Mouse (Mus musculus) heart, postnatal 10 days (tissue): ENCODE measurements around the gene Myg1. TPM values are rescaled to one million over a fixed set of nuclear protein-coding genes. Genes with fewer than 3 reads are reported as not detected.
A peak's percentile ranks its signal among the peaks of the same experiment; 100 is the strongest.

Experiments used
- DNase-seq, 2 experiments: peaks; one replicate each; pipeline ENCODE4 v3.0.0; 2021
- intact Hi-C: fragments of 180-260 bp; cut with DNase I; formaldehyde crosslinking; loops from one replicate; pipeline ENCODE4 v1.15.1; 2025
- total RNA-seq, 2 experiments: library from RNA; stranded (reverse); gene quantifications; 2 replicates each; pipeline ENCODE4 v1.2.3; 2021

Myg1 gene
- total RNA-seq, 2 experiments from 2014 or later = 28.3 to 31.5 TPM

GRCm38 (mm10) chr15:102341580-102341979, 10.1 kb downstream of the Myg1 start:
- peak; percentile 42 to 75 for DNase-seq
- intact Hi-C loops = no loop called here

- DNase-seq = no peak
- intact Hi-C loops = no loop called here
Observed at GRCm38 (mm10) chr15:102344490-102344889, 13.0 kb downstream of the Myg1 start.

- DNase-seq = no peak
- intact Hi-C loops = no loop called here
Observed at GRCm38 (mm10) chr15:102346444-102346843, 14.9 kb downstream of the Myg1 start.

- intact Hi-C loops = loop anchor here (2.0 kb wide), 1 partner anchor 26 kb away; no protein-coding TSS in a partner anchor
- DNase-seq = peak; percentile 97 to 98
Observed at GRCm38 (mm10) chr15:102350138-102350941, 18.8 kb downstream of the Myg1 start, which contains the start of gene Aaas. Aaas (minus strand) TSS chr15:102350771.

GRCm38 (mm10) chr15:102350942-102351291, 19.4 kb downstream of the Myg1 start:
- intact Hi-C loops = loop anchor here (2.0 kb wide), 1 partner anchor 26 kb away; no protein-coding TSS in a partner anchor
- no peak for DNase-seq

GRCm38 (mm10) chr15:102352177-102352576, 20.7 kb downstream of the Myg1 start:
- intact Hi-C loops = no loop called here
- DNase-seq = no peak

GRCm38 (mm10) chr15:102353986-102354385, 22.5 kb downstream of the Myg1 start:
- DNase-seq = no peak
- intact Hi-C loops = no loop called here

GRCm38 (mm10) chr15:102355134-102355870, 23.8 kb downstream of the Myg1 start:
- intact Hi-C loops = no loop called here
- peak; percentile 71 to 82 for DNase-seq

GRCm38 (mm10) chr15:102355871-102356441, 24.4 kb downstream of the Myg1 start:
- DNase-seq = peak in 1 of 2 experiments; percentile 14
- intact Hi-C loops = loop anchor here (1.0 kb wide), 1 partner anchor 19 kb away; no protein-coding TSS in a partner anchor

- DNase-seq = no peak
- intact Hi-C loops = loop anchor here (1.0 kb wide), 1 partner anchor 19 kb away; no protein-coding TSS in a partner anchor
Observed at GRCm38 (mm10) chr15:102356501-102357325, 25.2 kb downstream of the Myg1 start.

GRCm38 (mm10) chr15:102358126-102358525, 26.6 kb downstream of the Myg1 start:
- DNase-seq = no peak
- intact Hi-C loops = no loop called here

- no peak for DNase-seq
- intact Hi-C loops = no loop called here
Observed at GRCm38 (mm10) chr15:102358834-102359233, 27.3 kb downstream of the Myg1 start.

- intact Hi-C loops = no loop called here
- DNase-seq = peak; percentile 37 to 52
Observed at GRCm38 (mm10) chr15:102362648-102363047, 31.1 kb downstream of the Myg1 start.

- DNase-seq = no peak
- intact Hi-C loops = no loop called here
Observed at GRCm38 (mm10) chr15:102364678-102365077, 33.2 kb downstream of the Myg1 start.

GRCm38 (mm10) chr15:102366238-102366637, 34.7 kb downstream of the Myg1 start:
- no peak for DNase-seq
- intact Hi-C loops = no loop called here

GRCm38 (mm10) chr15:102366733-102367344, 35.3 kb downstream of the Myg1 start, which contains the start of gene Sp7:
Sp7 (minus strand) TSS chr15:102367182.
- intact Hi-C loops = no loop called here
- no peak for DNase-seq

- no peak for DNase-seq
- intact Hi-C loops = no loop called here
Observed at GRCm38 (mm10) chr15:102369972-102370371, 38.5 kb downstream of the Myg1 start.

GRCm38 (mm10) chr15:102370727-102371126, 39.2 kb downstream of the Myg1 start:
- intact Hi-C loops = no loop called here
- no peak for DNase-seq

- intact Hi-C loops = loop anchor here (1.0 to 2.0 kb wide), 3 partner anchors 26 to 89 kb away; partner anchors contain the start of gene Aaas
- DNase-seq = peak in 1 of 2 experiments; percentile 69
Observed at GRCm38 (mm10) chr15:102376453-102377162, 45.1 kb downstream of the Myg1 start.
